In the genomic region with DNA sequence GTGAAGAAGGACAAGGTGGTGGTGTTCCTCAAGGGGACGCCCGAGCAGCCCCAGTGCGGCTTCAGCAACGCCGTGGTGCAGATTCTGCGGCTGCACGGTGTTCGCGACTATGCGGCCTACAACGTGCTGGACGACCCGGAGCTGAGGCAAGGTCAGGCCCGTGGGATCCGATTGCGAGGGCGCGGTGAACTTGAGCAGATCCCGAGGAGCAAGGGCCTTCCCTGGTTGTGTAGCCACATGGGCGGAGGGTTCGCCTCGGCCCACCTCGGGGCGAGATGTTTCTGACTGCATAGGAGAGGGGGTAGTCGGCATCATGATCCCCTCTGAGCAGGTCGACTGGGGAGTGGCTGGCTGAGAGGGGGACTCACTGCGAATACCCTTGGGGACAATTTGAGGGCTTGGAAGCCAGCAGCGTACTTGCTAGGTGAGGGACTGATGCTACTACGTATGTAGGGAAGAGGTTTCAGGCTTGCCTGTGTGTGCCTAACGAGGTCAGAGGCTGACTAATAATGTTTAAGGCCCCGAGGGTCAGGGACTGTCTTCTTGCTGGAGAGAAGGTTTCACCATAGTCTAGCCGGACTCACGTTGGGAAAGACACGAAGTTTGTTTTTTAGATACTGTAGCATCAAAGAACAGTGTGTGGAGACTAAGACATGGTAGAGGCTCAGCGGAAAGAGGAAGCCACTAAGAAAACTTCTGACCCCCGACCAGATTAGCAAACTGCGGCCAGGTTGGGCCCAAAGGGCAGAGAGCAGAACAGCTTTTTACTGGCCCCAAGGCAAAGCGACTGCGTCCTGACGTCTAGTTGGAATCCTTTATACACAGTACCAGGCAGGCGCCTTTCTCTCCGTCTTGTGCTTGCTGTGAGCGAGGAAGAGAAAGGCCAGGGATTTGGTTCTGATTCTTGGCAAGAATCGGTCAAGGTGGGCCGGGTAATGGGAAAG, we compare ENCODE assay signal across 8 mouse cellular contexts. TPM values are rescaled to one million over a fixed set of nuclear protein-coding genes. Genes with fewer than 3 reads are reported as not detected.
DNase-seq lines count a peak whose midpoint lies in the region; ATAC-seq and TF ChIP-seq lines count a peak whose summit lies in the region.

No protein-coding gene starts in this region.

- H3K4me1 ChIP-seq in forebrain, embryonic 13.5 days: peaks cover 40% of the 10 kb centered on the region
- peaks cover 43% of the 10 kb centered on the region for H3K4me1 ChIP-seq in limb, embryonic 12.5 days (replicated peaks)
- peaks cover 30% of the 10 kb centered on the region for H3K4me1 ChIP-seq in neural tube, embryonic 12.5 days

- 3% methylated on average over 45 of the region's 45 CpGs for WGBS in forebrain, embryonic 13.5 days
- 4% methylated on average over 45 of the region's 45 CpGs for WGBS in limb, embryonic 12.5 days
- 4% methylated on average over 45 of the region's 45 CpGs for WGBS in neural tube, embryonic 12.5 days

- peak overlapping the region; percentile 81 for H3K4me3 ChIP-seq in layer of hippocampus, adult 2 months
- H3K4me3 ChIP-seq in forebrain, embryonic 13.5 days: peak overlapping the region; percentile 86
- H3K4me3 ChIP-seq in limb, embryonic 12.5 days (replicated peaks): peak overlapping the region; percentile 84
- H3K4me3 ChIP-seq in neural tube, embryonic 12.5 days: peak overlapping the region; percentile 85

- ATAC-seq in forebrain, embryonic 13.5 days: peak; percentile 59; the same call in 1 of the 2 replicates
- ATAC-seq in limb, embryonic 12.5 days (ENCODE audit: insufficient number of reproducible peaks, insufficient read depth, low FRiP score, low TSS enrichment, low read depth): peak; percentile 24
- peak; percentile 63 for ATAC-seq in neural tube, embryonic 12.5 days (ENCODE audit: low FRiP score, low read depth)

- peak overlapping the region; percentile 98 for H3K4me2 ChIP-seq in forebrain, embryonic 13.5 days
- peak overlapping the region; percentile 86 for H3K4me2 ChIP-seq in limb, embryonic 12.5 days
- peak overlapping the region; percentile 94 for H3K4me2 ChIP-seq in neural tube, embryonic 12.5 days (replicated peaks)

- H3K27ac ChIP-seq in layer of hippocampus, adult 2 months: peak overlapping the region; percentile 90
- H3K27ac ChIP-seq in forebrain, embryonic 13.5 days: peak overlapping the region; percentile 64
- H3K27ac ChIP-seq in limb, embryonic 12.5 days: peak overlapping the region; percentile 82
- peak overlapping the region; percentile 57 for H3K27ac ChIP-seq in neural tube, embryonic 12.5 days

- peak overlapping the region; percentile 92 for H3K9ac ChIP-seq in forebrain, embryonic 13.5 days
- peak overlapping the region; percentile 81 for H3K9ac ChIP-seq in limb, embryonic 12.5 days (replicated peaks)
- peak overlapping the region; percentile 86 for H3K9ac ChIP-seq in neural tube, embryonic 12.5 days

- peaks cover 24% of the 10 kb centered on the region for H3K36me3 ChIP-seq in forebrain, embryonic 13.5 days (ENCODE audit: poor library complexity, severe bottlenecking)
- H3K36me3 ChIP-seq in limb, embryonic 12.5 days: peaks cover 26% of the 10 kb centered on the region
- H3K36me3 ChIP-seq in neural tube, embryonic 12.5 days: peaks cover 15% of the 10 kb centered on the region

- intact Hi-C loops in left cerebral cortex, postnatal 10 days (cut with DNase I): loop anchor here (10.0 kb wide), 1 partner anchor 288 kb away; no protein-coding TSS in a partner anchor

- DNase-seq in layer of hippocampus, adult 2 months (ENCODE audit: low spot score in 2 of 2): no peak
- no peak for DNase-seq in layer of hippocampus, postnatal 10 days (ENCODE audit: low spot score in 2 of 2)
- DNase-seq in R1 (ENCODE audit: low read depth, low spot score): peak; percentile 46
- DNase-seq in left cerebral cortex, postnatal 10 days (ENCODE audit: extremely low spot score in 1 of 2, low spot score in 2 of 2): no peak
- DNase-seq in right cerebral cortex, postnatal 14 days: no peak

- TF ChIP-seq CTCF in layer of hippocampus, adult 2 months (conservative IDR thresholded peaks at IDR 0.05): no peak

- no peaks in the 10 kb centered on the region for H3K27me3 ChIP-seq in forebrain, embryonic 13.5 days
- no peaks in the 10 kb centered on the region for H3K27me3 ChIP-seq in limb, embryonic 12.5 days
- no peaks in the 10 kb centered on the region for H3K27me3 ChIP-seq in neural tube, embryonic 12.5 days (replicated peaks)

- no peaks in the 10 kb centered on the region for H3K9me3 ChIP-seq in forebrain, embryonic 13.5 days (replicated peaks)
- no peaks in the 10 kb centered on the region for H3K9me3 ChIP-seq in limb, embryonic 12.5 days
- H3K9me3 ChIP-seq in neural tube, embryonic 12.5 days: no peaks in the 10 kb centered on the region

RNA-seq across cellular contexts. Expression of gene Glrx5, which starts 0.6 kb away (rescaled TPM):
- total RNA-seq in layer of hippocampus, adult 2 months (2021): 10 to 100 TPM; 43.9 to 47.0 TPM
- total RNA-seq in layer of hippocampus, postnatal 10 days (2021): 10 to 100 TPM; 62.2 to 76.7 TPM
- 140 and 148 TPM in 2 replicates for polyA plus RNA-seq in forebrain, embryonic 13.5 days (2015; fragmentation: Nextera tagmentation; extraction: Ambion mirVana)
- 171 and 180 TPM in 2 replicates for polyA plus RNA-seq in limb, embryonic 12.5 days (2016; fragmentation: Nextera tagmentation; extraction: Ambion mirVana)
- polyA plus RNA-seq in neural tube, embryonic 12.5 days (2016; fragmentation: Nextera tagmentation; extraction: Ambion mirVana): 184 and 189 TPM in 2 replicates
- 10 to 100 TPM; 62.9 to 65.1 TPM for total RNA-seq in left cerebral cortex, postnatal 10 days (2021)

RNA-seq across cellular contexts. Expression of gene Syne3, which starts 23.5 kb away (rescaled TPM):
- total RNA-seq in layer of hippocampus, adult 2 months (2021): 1 to 10 TPM; 1.7 to 1.8 TPM
- under 1 TPM; 0.73 to 0.80 TPM for total RNA-seq in layer of hippocampus, postnatal 10 days (2021)
- 0.12 and 0.16 TPM in 2 replicates for polyA plus RNA-seq in forebrain, embryonic 13.5 days (2015; fragmentation: Nextera tagmentation; extraction: Ambion mirVana)
- 0.54 and 0.61 TPM in 2 replicates for polyA plus RNA-seq in limb, embryonic 12.5 days (2016; fragmentation: Nextera tagmentation; extraction: Ambion mirVana)
- 0.06 and 0.17 TPM in 2 replicates for polyA plus RNA-seq in neural tube, embryonic 12.5 days (2016; fragmentation: Nextera tagmentation; extraction: Ambion mirVana)
- under 1 TPM; 0.79 to 0.81 TPM for total RNA-seq in left cerebral cortex, postnatal 10 days (2021)
